Mouse (Mus musculus): ENCODE measurements around the gene Ciao2b. TPM values are rescaled to one million over a fixed set of nuclear protein-coding genes. Genes with fewer than 3 reads are reported as not detected.
A peak's percentile ranks its signal among the peaks of the same experiment; 100 is the strongest.

Gene Ciao2b
- total and polyA plus RNA-seq, 3 experiments, result 78.7 to 110 TPM; not detected in 1

GRCm38 (mm10) chr8:104592566-104592965, 49.2 kb downstream of the Ciao2b start:
- Histone ChIP-seq H3K27me3 (ENCODE audit: control insufficient read depth in 1 of 2, insufficient read depth in 2 of 2, low read length in 2 of 2) (no peaks in the 10 kb centered on the region), H3K79me2 (ENCODE audit: control insufficient read depth, insufficient read depth, low read length, poor library complexity) (peaks cover 38% of the 10 kb centered on the region), H3K9me3 (replicated peaks; ENCODE audit: insufficient read depth, low read length) (no peaks in the 10 kb centered on the region), H3K27ac (ENCODE audit: control insufficient read depth, low read depth, low read length) (no peak overlapping the region), H3K36me3 (ENCODE audit: control insufficient read depth in 1 of 2, insufficient read depth in 2 of 2, low read length in 2 of 2) (peaks cover 0 to 42% of the 10 kb centered on the region in 2 experiments; a peak in 2 of 4 replicates), H3K9ac (ENCODE audit: control insufficient read depth, low read depth, low read length, poor library complexity, severe bottlenecking) (peak overlapping the region; percentile 77), H3K4me1 (ENCODE audit: control insufficient read depth in 1 of 2, insufficient read depth in 2 of 2, low read length in 2 of 2) (peaks cover 15 to 32% of the 10 kb centered on the region in 2 experiments), H3K4me3 (ENCODE audit: control insufficient read depth in 1 of 2, insufficient read depth in 1 of 2, low read depth in 2 of 2, low read length in 2 of 2) (peak overlapping the region in 1 of 2 experiments; percentile 93; a peak in 1 of 4 replicates)
- TF ChIP-seq NRF1 (IDR thresholded peaks at IDR 0.05; ENCODE audit: insufficient read depth, low read depth, low read length, poor library complexity, severe bottlenecking) (no peak), KAT2A (conservative IDR thresholded peaks at IDR 0.05; ENCODE audit: low read depth, low read length) (no peak), ZKSCAN1 (IDR thresholded peaks at IDR 0.05; ENCODE audit: low read depth, low read length) (no peak), E2F4 (IDR thresholded peaks at IDR 0.05; ENCODE audit: borderline replicate concordance, low read depth, low read length) (no peak), MXI1 (IDR thresholded peaks at IDR 0.05; ENCODE audit: low read depth, low read length) (no peak), SIN3A (IDR thresholded peaks at IDR 0.05; ENCODE audit: low read length) (no peak), CTCF (IDR thresholded peaks at IDR 0.05 in 2 of 3, conservative IDR thresholded peaks at IDR 0.05 in 1 of 3; ENCODE audit: control insufficient read depth in 1 of 3, insufficient read depth in 1 of 3, low read depth in 2 of 3, low read length in 3 of 3, poor library complexity in 1 of 3, severe bottlenecking in 1 of 3) (no peak), MYC (IDR thresholded peaks at IDR 0.05; ENCODE audit: low read depth, low read length) (no peak), POLR2A (IDR thresholded peaks at IDR 0.05; ENCODE audit: control insufficient read depth in 1 of 2, insufficient read depth in 1 of 2, low read depth in 1 of 2, low read length in 2 of 2, poor library complexity in 1 of 2) (no peak), SMC3 (IDR thresholded peaks at IDR 0.05; ENCODE audit: low read depth, low read length) (no peak), RAD21 (IDR thresholded peaks at IDR 0.05; ENCODE audit: low read depth, low read length) (no peak), CHD2 (IDR thresholded peaks at IDR 0.05; ENCODE audit: low read length) (no peak), MAFK (IDR thresholded peaks at IDR 0.05; ENCODE audit: borderline replicate concordance, low read depth, low read length) (no peak), POLR2AphosphoS5 (IDR thresholded peaks at IDR 0.05; ENCODE audit: borderline replicate concordance, low read depth, low read length) (no peak), UBTF (IDR thresholded peaks at IDR 0.05; ENCODE audit: borderline replicate concordance, insufficient read depth, low read depth, low read length) (no peak), POLR2AphosphoS2 (IDR thresholded peaks at IDR 0.05; ENCODE audit: low read length) (no peak), JUND (IDR thresholded peaks at IDR 0.05; ENCODE audit: low read depth, low read length) (no peak)
- DNase-seq (ENCODE audit: low read depth, low spot score), result no peak

GRCm38 (mm10) chr8:104591856-104592255, 49.9 kb downstream of the Ciao2b start:
- H3K27me3 ChIP-seq (ENCODE audit: control insufficient read depth in 1 of 2, insufficient read depth in 2 of 2, low read length in 2 of 2), result no peaks in the 10 kb centered on the region
- peak overlapping the region; percentile 77 for H3K9ac ChIP-seq (ENCODE audit: control insufficient read depth, low read depth, low read length, poor library complexity, severe bottlenecking)
- H3K36me3 ChIP-seq (ENCODE audit: control insufficient read depth in 1 of 2, insufficient read depth in 2 of 2, low read length in 2 of 2), result peaks cover 0 to 40% of the 10 kb centered on the region in 2 experiments; a peak in 2 of 4 replicates
- peak overlapping the region; percentile 83 to 93 for H3K4me3 ChIP-seq (ENCODE audit: control insufficient read depth in 1 of 2, insufficient read depth in 1 of 2, low read depth in 2 of 2, low read length in 2 of 2)
- DNase-seq (ENCODE audit: low read depth, low spot score), result no peak
- peak overlapping the region; percentile 68 for H3K27ac ChIP-seq (ENCODE audit: control insufficient read depth, low read depth, low read length)
- TF ChIP-seq MAZ (IDR thresholded peaks at IDR 0.05; ENCODE audit: low read depth, low read length), result no peak
- TF ChIP-seq UBTF (IDR thresholded peaks at IDR 0.05; ENCODE audit: borderline replicate concordance, insufficient read depth, low read depth, low read length), result no peak
- no peak for TF ChIP-seq POLR2AphosphoS2 (IDR thresholded peaks at IDR 0.05; ENCODE audit: low read length)
- no peak for TF ChIP-seq JUND (IDR thresholded peaks at IDR 0.05; ENCODE audit: low read depth, low read length)
- TF ChIP-seq ZKSCAN1 (IDR thresholded peaks at IDR 0.05; ENCODE audit: low read depth, low read length), result no peak
- TF ChIP-seq GATA1 (IDR thresholded peaks at IDR 0.05; ENCODE audit: low read depth, low read length), result no peak
- TF ChIP-seq SMC3 (IDR thresholded peaks at IDR 0.05; ENCODE audit: low read depth, low read length), result no peak
- no peak for TF ChIP-seq TAL1 (IDR thresholded peaks at IDR 0.05; ENCODE audit: low read length)
- TF ChIP-seq MAFK (IDR thresholded peaks at IDR 0.05; ENCODE audit: borderline replicate concordance, low read depth, low read length), result no peak
- no peak for TF ChIP-seq TBP (IDR thresholded peaks at IDR 0.05; ENCODE audit: low read depth, low read length)
- no peak for TF ChIP-seq POLR2AphosphoS5 (IDR thresholded peaks at IDR 0.05; ENCODE audit: borderline replicate concordance, low read depth, low read length)
- no peak for TF ChIP-seq ELF1 (IDR thresholded peaks at IDR 0.05; ENCODE audit: low read depth, low read length)
- TF ChIP-seq MXI1 (IDR thresholded peaks at IDR 0.05; ENCODE audit: low read depth, low read length), result no peak
- TF ChIP-seq USF1 (IDR thresholded peaks at IDR 0.05; ENCODE audit: low read depth, low read length), result no peak
- no peak for TF ChIP-seq NELFE (IDR thresholded peaks at IDR 0.05; ENCODE audit: low read depth, low read length)
- H3K9me3 ChIP-seq (replicated peaks; ENCODE audit: insufficient read depth, low read length), result no peaks in the 10 kb centered on the region
- H3K4me1 ChIP-seq (ENCODE audit: control insufficient read depth in 1 of 2, insufficient read depth in 2 of 2, low read length in 2 of 2), result peaks cover 15 to 32% of the 10 kb centered on the region in 2 experiments
- H3K79me2 ChIP-seq (ENCODE audit: control insufficient read depth, insufficient read depth, low read length, poor library complexity), result peaks cover 35% of the 10 kb centered on the region

All from MEL (cell line).